Mouse (Mus musculus) thymus, adult 18-20 months (tissue): ENCODE measurements around the gene Naa11.

Experiments used
- DNase-seq, 2 experiments: peaks; one replicate each; pipeline ENCODE4 v3.0.0; 2022; ENCODE audit warnings: mixed read lengths in 2 of 2

Naa11 gene

DNA sequence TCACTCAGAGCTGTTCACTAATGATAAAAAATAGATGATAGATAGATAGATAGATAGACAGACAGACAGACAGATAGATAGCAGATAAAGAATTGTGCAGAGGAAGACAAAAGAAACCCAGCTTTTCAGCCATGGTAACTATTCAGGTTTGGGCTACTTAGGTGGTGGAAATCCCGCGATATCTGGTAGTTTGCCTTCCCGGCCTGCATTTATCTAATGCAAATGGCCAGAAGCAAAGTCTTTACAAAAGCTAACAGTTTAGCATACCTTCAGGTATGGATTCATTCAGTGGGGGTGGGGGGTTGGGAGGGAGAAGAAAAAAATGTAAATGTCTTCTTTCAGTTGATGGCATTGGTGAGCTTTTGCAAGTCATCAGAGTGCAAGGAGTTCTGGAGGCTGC, 48.0 kb downstream of the Naa11 start:
- DNase-seq, result no peak

DNA sequence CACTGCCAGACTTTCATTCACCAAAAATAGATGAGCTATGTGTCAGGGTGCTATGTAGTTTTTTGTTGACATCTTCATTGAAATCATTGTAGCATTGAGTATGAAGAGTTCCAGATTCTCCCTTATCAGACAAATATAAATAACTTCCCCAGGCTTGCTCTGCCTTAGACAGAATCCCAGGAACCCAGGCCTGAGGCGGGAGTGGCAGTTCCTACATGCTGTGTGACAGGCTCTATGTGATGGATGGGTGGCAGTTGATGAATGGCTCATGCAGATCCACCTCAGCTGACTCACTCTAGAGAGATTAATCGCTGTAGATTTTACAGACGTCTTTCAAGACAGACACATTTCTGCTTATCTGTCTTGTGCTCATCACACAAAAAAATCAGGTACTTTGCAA, 57.4 kb downstream of the Naa11 start:
- no peak for DNase-seq
